Mouse (Mus musculus): ENCODE measurements around the gene Rnf214.

DNA sequence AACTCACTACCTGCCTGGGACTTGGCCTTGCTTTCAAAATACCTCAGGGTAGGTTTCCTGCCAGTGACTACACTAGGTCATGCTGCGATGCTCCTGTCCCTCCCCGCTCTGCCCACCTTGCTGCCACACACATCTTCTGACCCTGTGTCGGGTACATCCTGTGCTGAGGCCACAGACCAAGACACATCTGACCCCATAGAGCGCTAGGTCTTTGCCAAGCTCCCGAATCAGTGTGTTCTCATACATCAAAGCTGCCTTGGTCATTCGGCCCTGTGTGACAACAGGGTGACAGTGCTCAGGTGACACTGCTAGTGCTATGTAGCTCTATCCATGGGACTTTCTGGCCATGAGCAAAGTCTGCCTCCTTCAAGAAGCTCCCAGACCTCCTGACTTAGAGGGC lies 33.1 kb upstream of the Rnf214 start:
- TF ChIP-seq CTCF (IDR thresholded peaks at IDR 0.05) (no peak), POLR2A (IDR thresholded peaks at IDR 0.05; ENCODE audit: insufficient read depth, low read depth, low read length) (no peak)
